Mouse (Mus musculus): ENCODE data around the gene Ccdc70. TPM values are rescaled to one million over a fixed set of nuclear protein-coding genes. Genes with fewer than 3 reads are reported as not detected.

The Ccdc70 gene
- polyA plus RNA-seq (2015; fragmentation: Illumina TruSeq; extraction: RNeasy Lipid Tissue Mini Kit (QIAGEN cat#74804); ENCODE audit: insufficient read depth, low read depth, low replicate concordance) = not detected

DNA sequence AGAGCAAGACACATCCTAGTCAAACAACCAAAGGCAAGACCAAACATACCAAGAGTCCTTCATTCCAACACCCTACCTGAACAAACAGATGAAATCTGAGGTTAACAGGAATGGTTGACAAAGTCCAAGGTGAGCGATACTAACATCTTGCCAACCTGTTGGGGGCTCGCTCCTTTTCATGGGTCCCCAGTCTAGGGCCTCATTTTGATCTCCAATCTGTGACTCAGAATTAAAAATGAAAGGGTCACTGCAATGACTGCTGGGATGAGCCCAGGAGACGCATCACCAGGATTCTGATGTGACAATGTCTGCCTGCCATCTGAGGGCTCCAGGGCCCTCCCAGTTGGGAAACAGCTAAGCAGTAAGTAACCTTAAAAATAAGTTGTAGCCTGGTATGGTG is at the start of gene Ccdc70:
Ccdc70 (plus strand) TSS at position 301 of the 400 bp plus-strand sequence.

DNA sequence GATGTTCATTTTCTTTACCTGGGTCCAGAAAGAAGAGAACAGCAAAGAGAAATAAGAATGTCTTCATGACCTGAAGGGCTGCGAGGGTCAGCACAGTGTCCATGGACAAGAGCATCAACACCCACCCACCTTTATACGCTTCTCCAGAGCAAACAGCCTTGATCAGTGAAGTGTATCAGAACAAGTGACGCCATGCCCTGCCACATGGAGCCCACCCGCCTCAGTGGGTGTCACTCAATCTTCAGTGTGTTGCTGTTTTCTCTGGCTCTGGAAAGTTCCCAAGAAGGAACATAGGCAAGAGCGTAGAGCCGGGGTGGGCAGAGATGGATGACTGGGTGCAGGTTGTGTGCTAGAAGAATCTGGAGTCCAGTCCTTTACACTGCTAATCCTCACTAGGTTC is 37.0 kb upstream of the Ccdc70 start, which contains the start of gene Defb15:
Defb15 (minus strand) TSS at position 101 of the 400 bp plus-strand sequence.

DNA sequence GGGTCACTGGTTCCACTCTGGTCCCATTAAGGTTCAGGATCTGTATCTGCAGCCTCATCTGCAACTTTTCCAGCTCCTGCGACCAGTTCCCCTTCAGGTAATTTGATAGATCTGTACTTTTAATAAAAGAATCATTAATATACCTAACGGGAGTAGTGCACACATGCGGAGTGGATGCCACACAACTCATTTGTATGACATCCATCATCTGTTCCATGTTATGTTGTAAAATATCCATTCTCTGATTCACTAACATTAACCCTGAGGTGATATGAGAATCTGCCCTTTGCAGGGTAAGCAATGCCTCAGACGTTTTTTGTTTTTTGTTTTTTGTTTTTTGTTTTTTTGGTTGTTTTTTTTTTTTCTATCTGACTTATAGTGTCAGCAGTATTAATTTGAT is 31.5 kb upstream of the Ccdc70 start, which contains the start of gene Defb35:
Defb35 (plus strand) TSS at position 301 of the 400 bp plus-strand sequence.

DNA sequence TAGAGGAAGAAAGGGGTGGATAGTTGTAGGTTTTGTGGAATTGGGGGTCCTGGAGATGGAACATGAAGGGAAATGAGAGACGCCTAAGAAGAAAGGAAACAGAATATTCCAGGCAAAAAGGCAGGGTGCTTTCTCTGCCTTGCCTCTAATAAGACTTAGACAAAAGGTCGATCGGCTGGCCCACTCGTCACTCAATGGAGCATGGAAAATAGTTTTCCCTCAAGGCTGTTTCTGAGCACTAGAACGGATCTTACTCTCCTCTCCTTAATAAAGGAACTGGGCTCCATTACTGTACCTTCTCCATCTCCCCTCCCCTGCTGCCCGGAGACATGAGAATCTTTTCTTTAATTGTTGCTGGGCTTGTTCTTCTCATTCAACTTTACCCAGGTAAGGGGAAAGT is 23.1 kb upstream of the Ccdc70 start, which contains the start of gene Defb13:
Defb13 (plus strand) TSS at position 301 of the 400 bp plus-strand sequence.

DNA sequence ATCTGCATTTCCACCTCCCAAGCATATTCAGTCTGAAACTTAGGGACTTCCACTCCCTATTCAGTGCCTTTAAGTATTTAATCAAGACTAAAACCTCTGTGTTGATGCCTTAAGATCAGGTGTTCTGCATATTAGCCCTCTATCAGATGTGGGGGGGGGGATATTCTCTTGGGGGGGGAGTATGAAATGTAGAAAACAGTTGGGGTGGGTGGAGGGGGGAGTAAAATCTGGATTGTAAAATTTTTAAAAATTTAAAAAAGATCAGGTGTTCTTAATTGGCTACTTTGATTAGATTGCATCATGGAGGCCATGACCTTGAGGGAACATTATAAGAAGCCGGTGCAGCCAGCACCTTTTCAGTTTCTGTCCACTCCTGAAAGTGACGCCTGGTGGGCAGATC is 11.2 kb upstream of the Ccdc70 start, which contains the start of gene Fam90a1a:
Fam90a1a (plus strand) TSS at position 301 of the 400 bp plus-strand sequence.

Other genes with a start within 250 kb of the Ccdc70 start
- gene Defa24, start 235.3 kb upstream of the Ccdc70 start, polyA plus RNA-seq (2015; fragmentation: Illumina TruSeq; extraction: RNeasy Lipid Tissue Mini Kit (QIAGEN cat#74804); ENCODE audit: insufficient read depth, low read depth, low replicate concordance) = not detected
- gene Defb50, start 146.2 kb upstream of the Ccdc70 start, polyA plus RNA-seq (2015; fragmentation: Illumina TruSeq; extraction: RNeasy Lipid Tissue Mini Kit (QIAGEN cat#74804); ENCODE audit: insufficient read depth, low read depth, low replicate concordance) = not detected
- not detected for gene Defb2, start 129.8 kb upstream of the Ccdc70 start, polyA plus RNA-seq (2015; fragmentation: Illumina TruSeq; extraction: RNeasy Lipid Tissue Mini Kit (QIAGEN cat#74804); ENCODE audit: insufficient read depth, low read depth, low replicate concordance)
- not detected for gene Defb10, start 110.9 kb upstream of the Ccdc70 start, polyA plus RNA-seq (2015; fragmentation: Illumina TruSeq; extraction: RNeasy Lipid Tissue Mini Kit (QIAGEN cat#74804); ENCODE audit: insufficient read depth, low read depth, low replicate concordance)
- gene Defb9, start 84.4 kb upstream of the Ccdc70 start, polyA plus RNA-seq (2015; fragmentation: Illumina TruSeq; extraction: RNeasy Lipid Tissue Mini Kit (QIAGEN cat#74804); ENCODE audit: insufficient read depth, low read depth, low replicate concordance) = not detected
- gene Defb11, start 63.4 kb upstream of the Ccdc70 start, polyA plus RNA-seq (2015; fragmentation: Illumina TruSeq; extraction: RNeasy Lipid Tissue Mini Kit (QIAGEN cat#74804); ENCODE audit: insufficient read depth, low read depth, low replicate concordance) = not detected
- not detected for gene Defb15, start 37.1 kb upstream of the Ccdc70 start, polyA plus RNA-seq (2015; fragmentation: Illumina TruSeq; extraction: RNeasy Lipid Tissue Mini Kit (QIAGEN cat#74804); ENCODE audit: insufficient read depth, low read depth, low replicate concordance)
- not detected for gene Defb35, start 31.4 kb upstream of the Ccdc70 start, polyA plus RNA-seq (2015; fragmentation: Illumina TruSeq; extraction: RNeasy Lipid Tissue Mini Kit (QIAGEN cat#74804); ENCODE audit: insufficient read depth, low read depth, low replicate concordance)
- not detected for gene Defb13, start 23.0 kb upstream of the Ccdc70 start, polyA plus RNA-seq (2015; fragmentation: Illumina TruSeq; extraction: RNeasy Lipid Tissue Mini Kit (QIAGEN cat#74804); ENCODE audit: insufficient read depth, low read depth, low replicate concordance)
- not detected for gene Fam90a1a, start 11.1 kb upstream of the Ccdc70 start, polyA plus RNA-seq (2015; fragmentation: Illumina TruSeq; extraction: RNeasy Lipid Tissue Mini Kit (QIAGEN cat#74804); ENCODE audit: insufficient read depth, low read depth, low replicate concordance)
- 0.17 TPM for gene Atp7b, start 90.5 kb downstream of the Ccdc70 start, polyA plus RNA-seq (2015; fragmentation: Illumina TruSeq; extraction: RNeasy Lipid Tissue Mini Kit (QIAGEN cat#74804); ENCODE audit: insufficient read depth, low read depth, low replicate concordance)
- gene Alg11, start 90.9 kb downstream of the Ccdc70 start, polyA plus RNA-seq (2015; fragmentation: Illumina TruSeq; extraction: RNeasy Lipid Tissue Mini Kit (QIAGEN cat#74804); ENCODE audit: insufficient read depth, low read depth, low replicate concordance) = 2.9 TPM
- not detected for gene Nek5, start 155.3 kb downstream of the Ccdc70 start, polyA plus RNA-seq (2015; fragmentation: Illumina TruSeq; extraction: RNeasy Lipid Tissue Mini Kit (QIAGEN cat#74804); ENCODE audit: insufficient read depth, low read depth, low replicate concordance)
- 2.4 TPM for gene Nek3, start 196.7 kb downstream of the Ccdc70 start, polyA plus RNA-seq (2015; fragmentation: Illumina TruSeq; extraction: RNeasy Lipid Tissue Mini Kit (QIAGEN cat#74804); ENCODE audit: insufficient read depth, low read depth, low replicate concordance)
- gene Ckap2, start 216.0 kb downstream of the Ccdc70 start, polyA plus RNA-seq (2015; fragmentation: Illumina TruSeq; extraction: RNeasy Lipid Tissue Mini Kit (QIAGEN cat#74804); ENCODE audit: insufficient read depth, low read depth, low replicate concordance) = not detected
- 10.0 TPM for gene Vps36, start 223.0 kb downstream of the Ccdc70 start, polyA plus RNA-seq (2015; fragmentation: Illumina TruSeq; extraction: RNeasy Lipid Tissue Mini Kit (QIAGEN cat#74804); ENCODE audit: insufficient read depth, low read depth, low replicate concordance)